Mouse (Mus musculus): ENCODE measurements around the gene Gm20817. TPM values are rescaled to one million over a fixed set of nuclear protein-coding genes. Genes with fewer than 3 reads are reported as not detected.
"Not testable (repeated sequence)": the region's sequence is repeated elsewhere in the genome, so short reads cannot be mapped to it uniquely, and the experiment has no call there.

Gm20817 gene
- polyA plus RNA-seq (2014; fragmentation: Nextera tagmentation; extraction: Ambion mirVana) = not detected in 2 replicates

GRCm38 (mm10) chrY:68832628-68833027 lies at the start of gene Gm20817:
Gm20817 (minus strand) TSS chrY:68832728.
- not testable (repeated sequence) for H3K9me3 ChIP-seq (replicated peaks; ENCODE audit: control insufficient read depth, low read length); H3K27ac ChIP-seq (ENCODE audit: low read depth, low read length); H3K4me1 ChIP-seq (ENCODE audit: control insufficient read depth, insufficient read depth, low read length); H3K36me3 ChIP-seq (ENCODE audit: control insufficient read depth, insufficient read depth, low read length); H3K4me2 ChIP-seq (ENCODE audit: low read length); DNase-seq (ENCODE audit: low spot score); ATAC-seq; H3K4me3 ChIP-seq (ENCODE audit: low read depth, low read length); H3K27me3 ChIP-seq (replicated peaks; ENCODE audit: control insufficient read depth, insufficient read depth, low read length); H3K9ac ChIP-seq (ENCODE audit: low read length)
- no CpG with 5 or more reads among the region's 5 CpGs for WGBS

Data from forebrain, embryonic 14.5 days (tissue).